Mouse (Mus musculus) midbrain, embryonic 12.5 days (tissue): ENCODE measurements around the gene Rnaset2b. TPM values are rescaled to one million over a fixed set of nuclear protein-coding genes. Genes with fewer than 3 reads are reported as not detected.
"Not testable (repeated sequence)": the region's sequence is repeated elsewhere in the genome, so short reads cannot be mapped to it uniquely, and the experiment has no call there.

Source experiments
- ATAC-seq: fragments of 200-750 bp; cut with Nextera tagmentation; 2 replicates; pipeline ENCODE4 v1.8.0; 2017; ENCODE audit warnings: low read depth, moderate TSS enrichment, moderate library complexity; ENCODE audit not compliant: low FRiP score
- H3K27ac ChIP-seq: fragments of 300-500 bp; sonication (generic); replicated peaks from 2 replicates; pipeline ENCODE4 v1.5.1; 2016; ENCODE audit warnings: mild to moderate bottlenecking
- H3K27me3 ChIP-seq: fragments of 300-500 bp; sonication (generic); 2 replicates; pipeline ENCODE4 v1.6.1; 2016; ENCODE audit warnings: mild to moderate bottlenecking
- H3K36me3 ChIP-seq: fragments of 300-500 bp; sonication (generic); 2 replicates; pipeline ENCODE4 v1.6.1; 2016
- H3K4me1 ChIP-seq: fragments of 300-500 bp; sonication (generic); 2 replicates; pipeline ENCODE4 v1.6.1; 2016
- H3K4me2 ChIP-seq: fragments of 300-500 bp; sonication (generic); replicated peaks from 2 replicates; pipeline ENCODE4 v1.6.1; 2016; ENCODE audit warnings: mild to moderate bottlenecking, moderate library complexity
- H3K4me3 ChIP-seq: fragments of 300-500 bp; sonication (generic); 2 replicates; pipeline ENCODE4 v1.5.1; 2016; ENCODE audit warnings: mild to moderate bottlenecking
- H3K9ac ChIP-seq: fragments of 300-500 bp; sonication (generic); replicated peaks from 2 replicates; pipeline ENCODE4 v1.6.1; 2016; ENCODE audit warnings: mild to moderate bottlenecking, moderate library complexity
- H3K9me3 ChIP-seq: fragments of 300-500 bp; sonication (generic); 2 replicates; pipeline ENCODE4 v1.6.1; 2016; ENCODE audit warnings: mild to moderate bottlenecking
- WGBS: fragments of 180-500 bp; shearing (Covaris S2); methylation state at CpG from one replicate; pipeline ENCODE4 v1.1.7; 2016; 5-methylcytosine and 5-hydroxymethylcytosine counted together
- polyA plus RNA-seq: library from polyadenylated mRNA; unstranded; fragments of >200 nt; fragmentation: Nextera tagmentation; extraction: Ambion mirVana; gene quantifications from 2 replicates; pipeline ENCODE4 v1.2.1, GENCODE M21; 2016

Gene Rnaset2b
- polyA plus RNA-seq = 97.5 and 97.6 TPM in 2 replicates

GRCm38 (mm10) chr17:6970334-6970733, at the start of gene Rnaset2b:
Rnaset2b (plus strand) TSS chr17:6970634.
- not testable (repeated sequence) for H3K9me3 ChIP-seq, H3K27ac ChIP-seq, H3K36me3 ChIP-seq, H3K4me1 ChIP-seq, H3K4me3 ChIP-seq, ATAC-seq, H3K27me3 ChIP-seq, H3K9ac ChIP-seq, H3K4me2 ChIP-seq
- WGBS = 100% methylated on average over 1 of the region's 8 CpGs

DNA sequence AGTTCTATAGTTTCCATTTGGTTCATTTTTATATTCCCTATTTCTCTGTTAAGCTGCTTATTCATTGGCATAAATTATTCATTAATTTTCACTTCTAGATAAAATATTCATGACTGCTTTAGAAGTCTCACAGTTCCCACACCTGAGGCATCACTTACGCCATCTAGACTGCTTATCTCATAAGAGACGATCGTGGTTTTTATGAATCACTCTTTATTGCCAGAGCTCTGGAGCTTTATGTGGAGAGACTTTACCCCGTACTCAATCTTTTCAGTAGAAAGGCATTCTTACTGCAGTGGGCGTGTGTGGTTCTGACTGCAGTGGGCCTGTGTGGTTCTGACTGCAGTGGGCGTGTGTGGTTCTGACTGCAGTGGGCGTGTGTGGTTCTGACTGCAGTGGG, 38.8 kb upstream of the Rnaset2b start:
- not testable (repeated sequence) for H3K36me3 ChIP-seq, ATAC-seq, H3K27ac ChIP-seq, H3K27me3 ChIP-seq, H3K9me3 ChIP-seq, H3K4me2 ChIP-seq, H3K4me3 ChIP-seq, H3K4me1 ChIP-seq, H3K9ac ChIP-seq
- WGBS = 95% methylated on average over 7 of the region's 7 CpGs

- H3K4me1 ChIP-seq, H3K9me3 ChIP-seq, ATAC-seq, H3K27me3 ChIP-seq, H3K9ac ChIP-seq, H3K36me3 ChIP-seq, H3K4me3 ChIP-seq, H3K27ac ChIP-seq, H3K4me2 ChIP-seq: not testable (repeated sequence)
- no CpG with 5 or more reads among the region's 4 CpGs for WGBS
Measured at GRCm38 (mm10) chr17:6942560-6942959, 27.9 kb upstream of the Rnaset2b start.

DNA sequence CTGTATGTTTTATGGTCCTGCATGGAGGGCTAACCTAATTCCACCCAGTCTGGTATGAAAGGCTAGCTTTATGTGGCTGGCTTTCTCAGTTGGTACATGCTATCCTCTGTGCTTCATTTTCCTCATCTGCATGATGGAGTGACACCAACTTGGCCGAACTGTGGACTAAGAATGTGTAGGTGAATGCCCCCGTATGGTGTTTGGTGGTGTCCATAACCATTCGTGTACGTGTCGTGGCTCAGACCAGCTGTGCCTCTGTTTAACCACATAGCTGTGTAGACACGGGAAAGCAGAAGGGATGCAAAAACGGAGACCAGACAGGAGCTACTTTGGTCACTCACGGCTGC, 22.8 kb upstream of the Rnaset2b start:
- H3K4me3 ChIP-seq = peak overlapping the region; percentile 61
- not testable (repeated sequence) for H3K9me3 ChIP-seq, H3K27ac ChIP-seq, H3K27me3 ChIP-seq, H3K9ac ChIP-seq, H3K4me1 ChIP-seq, H3K36me3 ChIP-seq
- peak overlapping the region; percentile 66 for H3K4me2 ChIP-seq
- 0 out of 2 replicates have a peak, but pooled peaks have one; percentile 10 for ATAC-seq
- WGBS = 0% methylated on average over 1 of the region's 8 CpGs

DNA sequence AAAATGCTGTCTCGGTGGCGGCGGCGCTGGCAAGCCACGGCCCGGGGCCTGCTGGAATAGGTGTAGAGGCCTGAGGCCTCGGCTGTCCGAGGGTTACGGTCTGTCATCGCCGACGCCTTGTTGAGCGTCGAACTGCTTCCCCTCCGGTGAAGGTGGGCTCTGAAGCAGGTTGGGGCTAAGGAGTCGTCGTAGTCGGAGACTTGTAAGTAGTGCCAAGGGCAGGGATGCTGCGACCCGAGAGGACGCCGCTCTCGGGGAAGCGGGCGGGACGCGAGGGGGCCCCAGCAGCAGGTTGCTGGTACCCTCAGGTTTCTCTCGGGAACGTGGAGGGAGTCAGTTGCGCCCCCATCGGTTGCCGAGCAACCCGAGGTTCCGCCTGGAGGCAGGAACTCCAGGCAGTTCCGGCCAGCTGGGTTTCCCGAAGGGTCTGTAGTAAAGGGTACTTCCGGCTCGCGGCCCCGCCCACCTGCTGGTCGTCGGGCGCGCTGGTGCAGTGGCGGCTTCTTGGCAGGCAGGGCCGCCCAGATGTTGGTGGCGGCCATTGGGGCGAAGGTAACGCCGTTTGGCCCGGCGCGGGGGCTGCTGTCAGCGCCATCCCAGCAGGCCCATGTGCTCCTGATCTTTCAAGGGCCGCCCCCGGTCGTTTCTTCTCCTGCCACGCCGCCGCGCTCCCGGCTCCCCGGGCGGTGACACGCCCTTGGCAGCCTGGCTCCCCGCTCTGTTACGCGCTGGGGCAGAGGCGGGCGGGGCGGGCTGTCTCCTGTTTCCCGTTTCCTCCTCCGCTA, 22.3 kb upstream of the Rnaset2b start, which contains the start of gene Rsph3b:
TSS of gene Rsph3b (minus strand) at position 699 of the 785 bp plus-strand sequence.
- H3K36me3 ChIP-seq, H3K9me3 ChIP-seq, H3K27me3 ChIP-seq, H3K4me1 ChIP-seq: not testable (repeated sequence)
- peak; percentile 98 for ATAC-seq
- Histone ChIP-seq H3K4me3 (peak within 1 kb of the TSS; percentile 61), H3K9ac (peak within 1 kb of the TSS; percentile 54), H3K27ac (peak within 1 kb of the TSS; percentile 78), H3K4me2 (peak within 1 kb of the TSS; percentile 66)
- WGBS = 1% methylated on average over 66 of the region's 73 CpGs

GRCm38 (mm10) chr17:6948769-6949228, 21.6 kb upstream of the Rnaset2b start:
- peak overlapping the region; percentile 54 for H3K9ac ChIP-seq
- not testable (repeated sequence) for H3K4me1 ChIP-seq, H3K27me3 ChIP-seq, H3K9me3 ChIP-seq, H3K36me3 ChIP-seq
- peak; percentile 7; the same call in 1 of the 2 replicates for ATAC-seq
- peak overlapping the region; percentile 61 for H3K4me3 ChIP-seq
- peak overlapping the region; percentile 78 for H3K27ac ChIP-seq
- WGBS = 16% methylated on average over 9 of the region's 9 CpGs
- peak overlapping the region; percentile 66 for H3K4me2 ChIP-seq

- H3K9me3 ChIP-seq, H3K4me2 ChIP-seq, H3K4me1 ChIP-seq, H3K27ac ChIP-seq, H3K36me3 ChIP-seq, ATAC-seq, H3K27me3 ChIP-seq, H3K4me3 ChIP-seq, H3K9ac ChIP-seq: not testable (repeated sequence)
- WGBS = 92% methylated on average over 7 of the region's 8 CpGs
Measured at GRCm38 (mm10) chr17:6958881-6959280, 11.6 kb upstream of the Rnaset2b start.

- not testable (repeated sequence) for H3K36me3 ChIP-seq, ATAC-seq, H3K4me1 ChIP-seq, H3K9ac ChIP-seq, H3K27me3 ChIP-seq, H3K9me3 ChIP-seq, H3K27ac ChIP-seq
- Histone ChIP-seq H3K4me3 (peak overlapping the region; percentile 57), H3K4me2 (peak overlapping the region; percentile 50)
- WGBS = 67% methylated on average over 5 of the region's 6 CpGs
Measured at GRCm38 (mm10) chr17:6959543-6960259, 10.7 kb upstream of the Rnaset2b start.

DNA sequence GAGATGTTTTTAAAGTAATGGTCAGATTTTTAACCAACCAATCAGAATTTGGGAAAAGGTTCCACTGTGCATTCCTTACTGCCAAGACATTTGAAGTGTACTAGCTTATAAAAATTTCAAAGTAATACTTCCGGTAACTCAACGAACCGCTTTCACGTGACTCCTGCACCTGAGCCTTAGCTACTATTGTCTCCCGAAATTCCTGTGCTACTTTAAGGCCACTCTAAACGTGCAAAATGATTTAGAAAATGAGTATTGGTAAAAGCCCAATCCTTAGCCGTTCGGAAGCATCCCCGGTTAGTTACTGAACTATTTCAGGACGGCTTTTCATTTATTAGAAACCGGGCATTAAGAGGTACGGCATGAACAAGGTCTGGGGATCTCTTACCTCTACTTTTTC, 10.1 kb upstream of the Rnaset2b start:
- not testable (repeated sequence) for H3K27ac ChIP-seq, ATAC-seq, H3K27me3 ChIP-seq, H3K36me3 ChIP-seq, H3K4me1 ChIP-seq, H3K9me3 ChIP-seq
- 1% methylated on average over 12 of the region's 12 CpGs for WGBS
- Histone ChIP-seq H3K9ac (peak overlapping the region; percentile 55; the same call in 1 of the 2 replicates), H3K4me2 (peak overlapping the region; percentile 50), H3K4me3 (peak overlapping the region; percentile 57)

DNA sequence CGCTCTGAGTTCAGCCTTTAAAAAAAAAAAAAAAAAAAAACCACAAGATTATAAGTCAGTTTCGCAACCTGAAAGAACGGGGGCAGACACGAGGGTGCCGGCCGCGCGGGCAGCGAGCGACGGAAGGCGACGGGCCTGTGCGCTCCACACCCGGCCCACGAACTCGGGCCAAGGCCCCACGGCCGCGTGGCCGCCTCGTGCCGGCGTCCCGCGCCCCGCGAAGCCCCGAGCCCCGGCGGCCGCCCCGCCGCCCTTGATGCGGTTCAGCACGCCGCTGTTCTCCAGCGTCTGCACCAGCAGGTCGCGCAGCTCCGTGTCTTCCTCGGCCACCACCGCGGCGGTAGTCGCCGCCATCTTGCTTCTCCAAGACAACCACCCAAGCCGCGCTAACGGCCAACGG, 9.7 kb upstream of the Rnaset2b start, which contains the start of gene Tagap1:
TSS of gene Tagap1 (minus strand) at position 381 of the 400 bp plus-strand sequence.
- 0% methylated on average over 22 of the region's 51 CpGs for WGBS
- not testable (repeated sequence) for H3K9me3 ChIP-seq, H3K27me3 ChIP-seq, H3K4me1 ChIP-seq, H3K36me3 ChIP-seq, ATAC-seq
- Histone ChIP-seq H3K9ac (peak within 1 kb of the TSS; percentile 55; the same call in 1 of the 2 replicates), H3K4me2 (peak within 1 kb of the TSS; percentile 50), H3K27ac (peak within 1 kb of the TSS; percentile 65; the same call in 1 of the 2 replicates), H3K4me3 (peak within 1 kb of the TSS; percentile 57)

- peak overlapping the region; percentile 34 for H3K4me3 ChIP-seq
- H3K4me2 ChIP-seq = peak overlapping the region; percentile 41
- WGBS = 3% methylated on average over 19 of the region's 48 CpGs
- not testable (repeated sequence) for H3K9ac ChIP-seq, H3K27me3 ChIP-seq, H3K36me3 ChIP-seq, H3K9me3 ChIP-seq, H3K4me1 ChIP-seq, H3K27ac ChIP-seq
- ATAC-seq = peak; percentile 97
Measured at GRCm38 (mm10) chr17:6961181-6962000, 9.0 kb upstream of the Rnaset2b start.
